In genomic region chr8:30458136-30458535, GRCm38 (mm10) we compare ENCODE assay signal across 28 mouse cellular contexts.
DNase-seq lines count a peak whose midpoint lies in the region; ATAC-seq and TF ChIP-seq lines count a peak whose summit lies in the region.
"Had no signal": no experiment of that assay in that cellular context is flagged by ENCODE, and none has a peak within 500 bp of the region (broad histone marks: within the 10 kb centered on the region; RNA-seq: fewer than 3 reads in every experiment).

No protein-coding gene starts in this region.

- H3K27me3 ChIP-seq in kidney, embryonic 16.5 days (ENCODE audit: insufficient read depth, low read length): no peaks in the 10 kb centered on the region
- H3K27me3 ChIP-seq in thymus, adult 2 months (ENCODE audit: control insufficient read depth, insufficient read depth, low read length): no peaks in the 10 kb centered on the region
- H3K27me3 ChIP-seq: embryonic facial prominence, embryonic 12.5 days; embryonic facial prominence, embryonic 15.5 days; heart, embryonic 12.5 days; heart, embryonic 15.5 days; hindbrain, embryonic 13.5 days; intestine, embryonic 15.5 days had no signal

- no peak overlapping the region for H3K27ac ChIP-seq in kidney, embryonic 16.5 days (ENCODE audit: low read length)
- H3K27ac ChIP-seq in thymus, adult 2 months (ENCODE audit: control insufficient read depth, insufficient read depth, low read length): no peak overlapping the region
- H3K27ac ChIP-seq: embryonic facial prominence, embryonic 12.5 days; embryonic facial prominence, embryonic 15.5 days; heart, embryonic 15.5 days; hindbrain, embryonic 10.5 days; hindbrain, embryonic 13.5 days; intestine, embryonic 15.5 days had no signal

- H3K4me2 ChIP-seq in kidney, embryonic 16.5 days (replicated peaks; ENCODE audit: low read depth, low read length): no peak overlapping the region
- H3K4me2 ChIP-seq: embryonic facial prominence, embryonic 12.5 days; embryonic facial prominence, embryonic 15.5 days; heart, embryonic 12.5 days; heart, embryonic 15.5 days; hindbrain, embryonic 13.5 days; intestine, embryonic 15.5 days had no signal

- 16% methylated on average over 4 of the region's 4 CpGs for WGBS in kidney, embryonic 16.5 days
- WGBS in thymus, adult 2 months: 42% methylated on average over 4 of the region's 4 CpGs

- peak; percentile 46; the same call in 1 of the 2 replicates for ATAC-seq in kidney, embryonic 16.5 days (ENCODE audit: low FRiP score, low TSS enrichment)
- ATAC-seq: activated CD4-positive, CD25-positive, alpha-beta regulatory T cell, adult 4 months; CD4-positive, CD25-positive, alpha-beta regulatory T cell, adult 4 months; forebrain, embryonic 14.5 days; forebrain, postnatal 0 days; hindbrain, embryonic 16.5 days; intestine, embryonic 15.5 days had no signal

- H3K36me3 ChIP-seq in kidney, embryonic 16.5 days (ENCODE audit: insufficient read depth, low read length): no peaks in the 10 kb centered on the region
- no peaks in the 10 kb centered on the region for H3K36me3 ChIP-seq in thymus, adult 2 months (ENCODE audit: control insufficient read depth, insufficient read depth, low read length)
- H3K36me3 ChIP-seq: embryonic facial prominence, embryonic 12.5 days; embryonic facial prominence, embryonic 15.5 days; heart, embryonic 12.5 days; heart, embryonic 15.5 days; hindbrain, embryonic 10.5 days; hindbrain, embryonic 13.5 days; intestine, embryonic 15.5 days had no signal

- H3K4me3 ChIP-seq in kidney, embryonic 16.5 days (ENCODE audit: low read length): no peak overlapping the region
- no peak overlapping the region for H3K4me3 ChIP-seq in thymus, adult 2 months (ENCODE audit: control insufficient read depth, insufficient read depth, low read length)
- H3K4me3 ChIP-seq: embryonic facial prominence, embryonic 12.5 days; embryonic facial prominence, embryonic 15.5 days; heart, embryonic 12.5 days; heart, embryonic 15.5 days; hindbrain, embryonic 10.5 days; hindbrain, embryonic 13.5 days; intestine, embryonic 15.5 days had no signal

- TF ChIP-seq CTCF in thymus, adult 2 months (IDR thresholded peaks at IDR 0.05; ENCODE audit: borderline replicate concordance, control insufficient read depth, extremely low read depth, insufficient read depth, low read length, poor library complexity): no peak

- H3K9me3 ChIP-seq in kidney, embryonic 16.5 days (ENCODE audit: low read length): no peaks in the 10 kb centered on the region
- H3K9me3 ChIP-seq: embryonic facial prominence, embryonic 12.5 days; embryonic facial prominence, embryonic 15.5 days; heart, embryonic 12.5 days; heart, embryonic 15.5 days; hindbrain, embryonic 10.5 days; hindbrain, embryonic 13.5 days; intestine, embryonic 15.5 days had no signal

- peaks cover 4% of the 10 kb centered on the region; the same call in 1 of the 2 replicates for H3K4me1 ChIP-seq in kidney, embryonic 16.5 days (ENCODE audit: insufficient read depth, low read length)
- no peaks in the 10 kb centered on the region for H3K4me1 ChIP-seq in thymus, adult 2 months (replicated peaks; ENCODE audit: control insufficient read depth, insufficient read depth, low read length)
- H3K4me1 ChIP-seq: embryonic facial prominence, embryonic 12.5 days; embryonic facial prominence, embryonic 15.5 days; heart, embryonic 12.5 days; heart, embryonic 15.5 days; hindbrain, embryonic 10.5 days; hindbrain, embryonic 13.5 days; intestine, embryonic 15.5 days had no signal

- no peak for DNase-seq in kidney, postnatal 25 days
- peak; percentile 18 for DNase-seq in embryo, embryonic 11 days
- peak; percentile 56 for DNase-seq in forelimb bud, embryonic 11.5 days (ENCODE audit: low read depth, low spot score)
- no peak for DNase-seq in thymus, adult 2 months
- no peak for DNase-seq in right cerebral cortex, postnatal 36 days (ENCODE audit: low spot score in 2 of 2)
- DNase-seq: adrenal gland, adult 8-10 months; adrenal gland, postnatal 25 days; cerebellum, adult 11-12 months; cerebellum, adult 8-10 months; cerebellum, postnatal 10 days; cerebellum, postnatal 36 days; forebrain, postnatal 0 days; gastrocnemius, postnatal 10 days; gastrocnemius, postnatal 36 days; heart, postnatal 10 days; heart, postnatal 36 days had no signal

- TF ChIP-seq POLR2A in thymus, adult 2 months (IDR thresholded peaks at IDR 0.05; ENCODE audit: control insufficient read depth, extremely low read depth, insufficient read depth, low read length, poor library complexity): no peak

- no peak overlapping the region for H3K9ac ChIP-seq in kidney, embryonic 16.5 days (replicated peaks; ENCODE audit: low read length)
- H3K9ac ChIP-seq: embryonic facial prominence, embryonic 12.5 days; embryonic facial prominence, embryonic 15.5 days; forebrain, postnatal 0 days; heart, embryonic 12.5 days; heart, embryonic 15.5 days; hindbrain, embryonic 13.5 days; intestine, embryonic 15.5 days had no signal

Comparison
In these comparisons a context has a peak if more than half of its experiments do, and no peak if none do; other contexts are left out.
1. DNase-seq: peak in embryo, embryonic 11 days (single experiment) and forelimb bud, embryonic 11.5 days (single experiment); none in kidney, postnatal 25 days (0 of 2), thymus, adult 2 months (single experiment) and right cerebral cortex, postnatal 36 days (0 of 2).